Mouse (Mus musculus): Measurements from ENCODE around the gene Ttll11.

The Ttll11 gene

DNA sequence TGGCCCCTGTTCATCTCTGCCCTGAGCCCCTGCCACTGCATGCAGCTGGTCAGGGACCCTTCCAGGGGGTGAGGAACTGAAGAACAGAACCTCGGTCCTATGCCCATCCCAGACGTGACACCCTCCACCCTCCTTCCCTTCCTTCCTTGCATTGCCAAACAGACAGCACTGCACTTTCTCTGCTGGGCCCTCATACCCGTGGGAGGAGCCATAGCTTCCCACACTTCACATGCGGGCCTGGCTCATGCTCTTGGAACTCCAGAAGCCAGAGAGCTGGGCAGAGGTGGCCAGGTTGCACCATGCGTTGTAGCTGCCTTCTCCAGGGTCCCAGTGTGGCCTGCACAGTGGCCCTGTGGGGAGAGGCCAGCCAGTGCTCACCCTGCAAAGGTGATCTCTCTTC is 251.1 kb downstream of the Ttll11 start:
- peak in 1 of 2 experiments; percentile 70 for DNase-seq (ENCODE audit: low spot score in 2 of 2)

DNA sequence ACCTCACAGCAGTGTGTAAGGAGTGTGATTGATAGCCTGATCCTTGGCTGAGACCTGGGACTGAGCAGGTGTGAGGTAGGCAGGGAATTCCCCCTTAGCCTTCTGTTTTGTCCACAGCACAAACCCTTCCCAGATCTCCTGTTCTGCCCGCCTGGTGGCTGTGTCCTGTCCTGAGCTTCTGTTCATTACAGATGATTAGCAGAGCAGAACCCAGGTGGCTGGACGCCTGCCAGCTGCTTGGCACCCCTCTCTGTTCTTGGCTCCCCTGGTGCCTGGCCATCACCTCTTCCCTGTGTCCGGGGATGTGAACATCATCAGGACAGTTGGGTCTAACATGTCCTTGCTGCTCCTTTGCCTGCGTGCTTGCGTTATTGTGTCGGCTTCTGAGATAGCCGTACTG is 256.0 kb downstream of the Ttll11 start:
- DNase-seq (ENCODE audit: low spot score in 2 of 2), result no peak

DNA sequence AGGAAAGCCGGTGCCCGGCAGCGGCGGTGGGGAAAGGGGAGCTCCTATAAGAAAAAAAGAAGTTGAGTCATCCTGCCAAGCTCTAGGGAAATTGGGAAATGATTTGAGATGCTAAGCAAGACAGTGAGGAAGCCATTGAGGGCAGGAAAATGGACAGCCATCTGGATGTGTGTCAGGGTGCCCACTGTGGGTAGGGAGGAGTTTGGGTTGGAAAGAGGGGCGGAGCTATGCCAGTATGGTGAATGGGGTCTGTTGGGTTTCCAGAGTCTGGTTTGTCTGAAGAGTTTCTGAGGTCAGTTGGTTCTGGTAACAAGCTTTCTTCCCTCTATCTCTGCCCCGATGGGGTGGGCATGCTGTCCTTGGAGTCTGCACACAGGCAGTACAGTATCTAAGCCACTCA is 256.4 kb downstream of the Ttll11 start:
- DNase-seq (ENCODE audit: low spot score in 2 of 2), result no peak

DNA sequence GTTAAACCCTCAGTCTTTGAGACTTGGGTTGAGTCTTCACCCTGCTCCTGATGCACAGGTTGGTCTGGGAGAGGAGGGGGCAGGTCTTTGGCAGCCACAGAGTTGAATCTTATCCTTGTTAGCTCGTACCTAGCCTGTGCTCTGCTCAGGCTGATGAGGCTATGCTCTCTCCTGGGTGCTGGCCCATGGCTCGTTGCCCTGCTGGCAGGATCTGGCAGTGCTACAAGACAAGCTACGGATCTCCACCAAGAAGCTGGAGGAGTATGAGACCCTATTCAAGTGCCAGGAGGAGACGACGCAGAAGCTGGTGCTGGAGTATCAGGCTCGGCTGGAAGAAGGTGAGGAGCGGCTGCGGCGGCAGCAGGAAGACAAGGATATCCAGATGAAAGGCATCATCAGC is 256.9 kb downstream of the Ttll11 start:
- no peak for DNase-seq (ENCODE audit: low spot score in 2 of 2)

DNA sequence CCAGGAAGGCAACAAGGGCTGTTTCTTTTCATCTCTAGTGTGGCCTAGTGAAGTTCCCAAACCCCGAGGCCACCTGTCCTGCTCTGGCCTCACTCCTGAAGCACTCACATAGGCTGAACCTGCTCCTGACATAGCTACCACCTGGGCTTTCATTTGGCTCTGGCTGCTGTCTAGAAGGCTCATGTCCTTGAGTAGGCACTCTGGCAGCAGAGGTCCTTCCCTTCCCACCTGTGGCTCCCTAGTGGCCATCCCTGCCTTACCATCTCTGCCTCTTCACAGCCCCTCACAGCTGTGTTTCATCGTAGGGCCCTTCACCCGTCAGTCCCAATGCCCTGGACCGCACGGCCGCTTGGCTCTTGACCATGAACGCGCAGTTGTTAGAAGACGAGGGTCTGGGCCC is 258.8 kb downstream of the Ttll11 start:
- no peak for DNase-seq (ENCODE audit: low spot score in 2 of 2)

DNA sequence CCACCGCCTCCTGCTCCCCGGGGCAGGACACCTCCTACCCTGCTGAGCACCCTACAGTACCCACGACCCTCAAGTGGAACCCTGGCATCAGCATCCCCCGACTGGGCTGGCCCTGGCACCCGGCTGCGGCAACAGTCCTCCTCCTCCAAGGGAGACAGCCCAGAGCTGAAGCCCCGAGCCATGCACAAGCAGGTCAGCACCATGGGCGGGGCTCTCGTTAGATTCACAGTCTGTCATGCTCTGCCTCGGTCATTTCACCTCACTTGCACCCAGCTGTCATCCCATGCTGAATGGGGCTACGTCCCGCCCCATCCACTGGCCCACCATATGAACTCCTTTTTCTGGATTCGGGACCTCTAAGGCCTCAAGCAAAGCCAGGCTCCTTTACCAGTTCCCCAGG is 259.2 kb downstream of the Ttll11 start:
- no peak for DNase-seq (ENCODE audit: low spot score in 2 of 2)

DNA sequence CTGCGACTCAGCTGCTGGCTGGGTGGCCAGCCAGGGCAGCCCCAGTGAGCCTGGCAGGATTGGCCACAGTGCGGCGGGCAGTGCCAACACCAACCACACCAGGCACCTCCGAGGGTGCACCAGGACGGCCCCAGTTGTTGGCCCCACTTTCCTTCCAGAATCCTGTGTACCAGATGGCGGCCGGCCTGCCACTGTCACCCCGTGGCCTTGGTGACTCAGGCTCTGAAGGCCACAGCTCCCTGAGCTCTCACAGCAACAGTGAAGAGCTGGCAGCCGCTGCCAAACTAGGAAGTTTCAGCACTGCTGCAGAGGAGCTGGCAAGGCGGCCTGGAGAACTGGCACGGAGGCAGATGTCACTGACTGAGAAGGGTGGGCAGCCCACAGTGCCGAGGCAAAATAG is 259.6 kb downstream of the Ttll11 start:
- no peak for DNase-seq (ENCODE audit: low spot score in 2 of 2)

DNA sequence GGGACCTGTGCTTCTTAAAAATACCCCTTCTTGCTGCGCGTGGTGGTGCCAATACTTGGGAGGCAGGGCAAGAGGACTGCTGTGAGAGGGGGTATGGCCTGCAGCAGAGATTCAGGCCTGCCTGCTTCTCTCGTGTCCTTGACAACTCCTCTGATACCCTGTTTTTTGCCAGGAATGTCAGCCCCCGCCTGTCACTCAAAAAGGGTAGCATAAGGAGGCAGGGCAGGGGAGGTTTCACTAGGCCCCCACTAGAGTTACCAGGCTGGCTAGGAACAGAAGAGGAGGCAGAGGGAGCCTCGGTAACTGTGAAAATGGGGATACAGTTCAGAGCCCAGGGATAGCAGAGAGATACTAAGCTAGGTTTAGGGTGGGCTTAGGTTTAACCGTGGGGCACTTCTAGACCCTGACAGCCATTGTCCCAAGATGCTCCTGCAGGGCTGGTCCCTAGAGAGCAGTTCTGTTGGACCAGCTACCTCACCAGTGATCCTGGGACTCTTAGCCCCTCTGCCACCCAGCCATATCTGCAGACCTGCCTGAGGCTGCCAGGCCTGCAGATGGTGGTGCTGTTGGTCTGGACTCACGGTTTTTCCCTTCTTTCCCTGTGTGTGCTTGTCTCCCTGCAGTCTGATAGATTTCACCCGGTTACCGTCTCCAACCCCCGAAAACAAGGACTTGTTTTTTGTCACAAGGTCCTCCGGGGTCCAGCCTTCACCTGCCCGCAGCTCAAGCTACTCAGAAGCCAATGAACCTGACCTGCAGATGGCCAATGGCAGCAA is 260.3 kb downstream of the Ttll11 start:
- no peak for DNase-seq (ENCODE audit: low spot score in 2 of 2)

DNA sequence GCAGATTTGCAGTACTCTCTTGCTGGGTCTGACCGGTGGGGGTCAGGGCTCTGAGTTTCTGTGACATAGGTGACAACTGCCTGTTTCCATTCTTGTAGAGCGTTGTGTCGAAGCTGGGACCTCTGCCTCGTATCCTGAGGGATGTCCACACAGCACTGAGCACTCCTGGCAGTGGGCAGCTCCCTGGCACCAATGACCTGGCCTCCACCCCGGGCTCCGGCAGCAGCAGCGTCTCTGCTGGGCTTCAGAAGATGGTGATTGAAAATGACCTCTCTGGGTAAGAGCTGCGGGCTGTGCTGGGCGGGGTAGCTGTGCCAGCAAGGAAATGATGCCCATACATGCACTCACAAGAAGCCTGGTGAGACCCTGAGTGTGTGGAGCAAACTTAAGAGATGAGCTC is 261.1 kb downstream of the Ttll11 start:
- no peak for DNase-seq (ENCODE audit: low spot score in 2 of 2)

DNA sequence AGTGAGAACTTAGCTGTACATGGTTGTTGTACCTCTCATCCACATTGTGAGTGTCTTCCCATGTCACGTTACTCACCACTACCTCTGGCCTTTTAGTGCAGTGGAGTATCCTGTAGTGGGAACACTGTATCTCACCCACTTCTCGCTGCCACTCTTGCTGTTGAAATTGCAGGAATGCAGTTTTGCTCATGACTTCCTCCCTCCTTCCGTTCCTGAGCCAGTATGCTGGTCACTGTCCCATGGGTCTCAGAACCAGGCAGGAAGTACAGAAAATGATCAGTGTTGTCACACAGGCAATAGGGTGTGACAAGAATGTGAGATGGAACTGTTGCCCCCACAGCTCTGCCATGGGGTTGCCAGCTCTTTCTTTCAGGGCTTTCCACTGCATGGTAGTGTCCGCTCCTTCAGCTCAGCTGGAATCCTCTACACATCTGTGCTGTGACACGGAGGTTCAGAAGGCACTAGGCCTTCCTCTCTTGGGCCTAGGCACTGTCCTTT is 261.7 kb downstream of the Ttll11 start:
- no peak for DNase-seq (ENCODE audit: low spot score in 2 of 2)

DNA sequence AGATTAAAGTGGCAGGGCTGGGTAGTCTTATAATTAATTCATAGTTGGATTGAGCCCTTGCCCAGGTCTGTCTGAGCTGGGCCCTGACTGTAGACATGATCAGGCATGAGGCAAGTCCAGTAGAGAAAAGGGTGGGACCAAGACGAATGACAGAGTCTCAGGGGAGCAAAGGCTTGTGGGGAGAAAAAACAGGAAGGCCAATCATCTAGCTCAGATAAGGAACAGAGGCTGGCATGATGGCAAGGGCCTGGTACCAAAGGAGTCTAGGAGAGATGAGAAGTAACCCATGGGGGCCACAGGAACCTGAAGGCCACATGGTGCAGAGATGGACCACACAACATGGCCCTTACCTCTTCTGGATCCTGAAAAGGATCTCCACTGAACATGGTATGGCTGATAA is 263.5 kb downstream of the Ttll11 start:
- DNase-seq (ENCODE audit: low spot score in 2 of 2), result no peak

DNA sequence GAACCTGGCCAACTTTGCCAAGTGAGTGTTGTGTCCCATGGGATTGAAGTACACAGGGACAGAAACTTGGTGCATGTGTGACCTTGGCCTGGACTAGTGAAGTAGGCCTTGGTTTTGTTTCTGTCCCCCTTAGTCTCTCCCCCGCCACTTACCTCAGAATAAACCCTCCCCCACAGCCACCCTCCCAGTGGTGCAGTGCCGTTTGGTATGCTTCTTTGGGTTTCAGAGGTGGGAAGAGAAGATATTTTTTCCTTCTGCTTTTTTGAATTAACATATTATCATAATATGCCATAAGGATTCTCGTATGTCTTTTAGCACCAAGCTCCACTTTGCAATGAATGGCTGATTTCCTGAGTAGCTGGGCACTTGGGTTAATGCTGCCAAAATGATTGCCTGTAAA is 264.2 kb downstream of the Ttll11 start:
- no peak for DNase-seq (ENCODE audit: low spot score in 2 of 2)

DNA sequence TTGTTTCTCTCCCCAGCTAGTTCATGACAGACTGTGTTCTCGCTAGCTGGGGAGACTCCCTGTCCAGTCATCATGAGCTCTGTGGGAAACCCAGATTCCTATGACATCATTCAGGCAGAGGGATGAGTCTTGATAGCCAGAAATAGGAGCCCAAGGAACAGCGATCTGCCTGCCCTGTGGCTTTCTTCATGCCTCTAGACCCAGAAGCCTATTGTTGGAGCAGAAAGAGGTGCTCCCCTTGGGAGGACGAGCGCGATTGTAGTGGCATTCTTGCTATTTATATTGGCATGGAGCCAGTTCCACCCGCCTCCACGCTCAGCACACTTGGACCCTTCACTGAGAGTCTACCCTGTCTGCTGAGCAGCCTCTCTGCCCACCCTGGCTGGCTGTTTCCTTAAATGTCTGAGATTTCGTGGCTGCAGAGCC is 265.0 kb downstream of the Ttll11 start:
- DNase-seq (ENCODE audit: low spot score in 2 of 2), result no peak

DNA sequence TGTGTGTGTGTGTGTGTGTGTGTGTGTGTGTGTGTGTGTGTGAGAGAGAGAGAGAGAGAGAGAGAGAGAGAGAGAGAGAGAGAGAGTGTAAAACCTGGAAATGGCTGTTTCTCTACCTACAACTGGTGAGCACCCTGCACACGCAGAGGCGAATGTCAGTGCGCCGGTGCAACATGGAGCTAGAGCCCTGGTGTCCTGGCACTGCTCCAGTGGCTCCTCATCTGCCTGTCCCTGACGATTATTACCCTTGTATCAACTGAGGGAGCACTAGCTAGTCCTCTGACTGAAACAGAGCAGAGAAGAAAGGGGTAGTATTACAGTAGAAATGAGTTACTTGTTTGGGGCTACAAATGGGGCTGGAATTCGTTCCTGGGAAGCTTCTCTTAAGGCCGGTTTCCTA is 266.3 kb downstream of the Ttll11 start:
- DNase-seq (ENCODE audit: low spot score in 2 of 2), result no peak

DNA sequence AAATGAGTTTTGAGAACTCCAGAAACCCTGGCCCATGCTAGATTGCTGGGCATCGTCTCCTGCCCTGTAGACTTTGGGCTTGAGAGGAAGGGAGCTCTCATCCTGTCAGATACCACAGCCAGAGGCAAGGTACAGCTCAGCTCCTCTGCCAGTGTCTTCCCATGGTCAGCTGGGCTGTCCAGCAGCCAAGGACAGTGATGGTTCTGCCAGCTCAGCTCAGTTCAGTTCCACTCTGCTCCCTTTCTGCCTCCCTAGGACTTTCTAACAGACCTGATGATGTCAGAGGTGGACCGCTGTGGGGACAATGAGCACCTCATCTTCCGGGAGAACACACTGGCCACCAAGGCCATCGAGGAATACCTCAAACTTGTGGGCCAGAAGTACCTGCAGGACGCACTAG is 267.1 kb downstream of the Ttll11 start:
- no peak for DNase-seq (ENCODE audit: low spot score in 2 of 2)

DNA sequence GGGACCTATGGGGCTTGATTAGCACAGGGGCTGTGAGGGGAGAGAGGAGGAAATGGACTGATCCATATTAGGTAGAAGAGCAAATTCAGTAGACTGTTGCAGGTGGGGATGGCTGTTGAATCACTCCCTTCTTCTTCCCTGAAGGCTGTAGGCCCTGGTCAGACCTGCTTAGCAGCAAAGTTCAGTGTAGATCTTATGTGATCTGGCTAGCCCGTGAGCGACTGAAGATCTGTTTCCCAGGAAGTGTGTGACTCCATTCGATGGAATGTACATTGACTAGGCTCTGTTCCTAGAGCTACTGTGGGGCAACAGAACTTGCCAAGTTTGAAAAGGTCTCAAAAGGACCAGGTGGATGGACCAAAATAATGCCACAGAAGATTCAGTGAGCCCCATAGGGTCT is 276.5 kb downstream of the Ttll11 start:
- DNase-seq (ENCODE audit: low spot score in 2 of 2), result no peak

DNA sequence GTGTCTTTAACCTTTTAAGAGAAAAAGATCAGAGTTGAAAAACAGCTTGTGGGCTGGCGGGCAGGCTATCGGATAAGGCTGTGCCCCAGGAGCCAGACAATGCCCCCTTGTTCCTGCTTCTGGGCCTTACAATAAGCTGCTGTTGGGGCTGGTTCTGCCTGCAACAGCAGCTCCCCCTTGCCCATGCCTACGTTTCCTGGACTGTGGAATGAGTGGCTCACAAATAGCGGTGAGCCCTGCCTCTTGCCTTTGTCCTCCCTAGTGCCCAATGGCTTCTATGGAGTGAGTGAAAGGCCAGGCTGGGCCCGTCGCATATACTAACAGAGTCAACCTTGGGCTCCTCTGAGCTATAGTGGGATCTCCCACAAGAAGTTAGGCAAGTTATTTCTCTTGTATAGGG is 277.1 kb downstream of the Ttll11 start:
- no peak for DNase-seq (ENCODE audit: low spot score in 2 of 2)

DNA sequence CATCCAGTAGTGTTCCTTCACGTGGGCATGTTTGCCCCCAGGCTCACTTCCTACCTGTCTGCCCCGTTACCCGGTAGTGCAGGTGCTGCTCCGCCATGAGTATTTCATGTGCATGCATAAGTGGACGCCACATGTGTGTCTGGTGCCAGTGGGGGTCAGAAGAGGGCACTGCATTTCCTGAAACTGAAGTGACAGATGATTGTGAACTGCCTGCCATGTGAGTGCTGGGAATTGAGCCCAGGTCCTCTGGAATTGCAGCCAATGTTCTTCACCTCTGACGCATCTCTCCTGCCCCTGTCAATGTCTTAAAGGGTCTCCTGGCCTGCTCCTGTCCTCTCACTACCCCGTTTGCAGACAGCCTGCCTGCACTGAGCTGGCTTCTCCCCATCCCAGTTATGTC is 277.7 kb downstream of the Ttll11 start:
- DNase-seq (ENCODE audit: low spot score in 2 of 2), result no peak

All from right cerebral cortex, postnatal 36 days (tissue).